Mouse (Mus musculus) erythroblast, embryonic 14.5 days (primary cell): Measurements from ENCODE around the gene Scamp2. TPM values are rescaled to one million over a fixed set of nuclear protein-coding genes. Genes with fewer than 3 reads are reported as not detected.

Experiments
- H3K27me3 ChIP-seq: 2 replicates; pipeline ENCODE4 v1.6.1; 2012; ENCODE audit warnings: inconsistent platforms; ENCODE audit not compliant: control insufficient read depth
- H3K36me3 ChIP-seq: 2 replicates; pipeline ENCODE4 v1.6.1; 2012; ENCODE audit warnings: mild to moderate bottlenecking, inconsistent platforms; ENCODE audit not compliant: control insufficient read depth
- H3K4me1 ChIP-seq: 2 replicates; pipeline ENCODE4 v1.6.1; 2012; ENCODE audit warnings: inconsistent platforms; ENCODE audit not compliant: control insufficient read depth
- H3K4me3 ChIP-seq: replicated peaks from 2 replicates; pipeline ENCODE3; 2012; ENCODE audit warnings: moderate library complexity, mild to moderate bottlenecking, inconsistent platforms
- H3K9me3 ChIP-seq: 2 replicates; pipeline ENCODE4 v1.6.1; 2012; ENCODE audit warnings: low read length, inconsistent platforms, mixed read lengths; ENCODE audit not compliant: control insufficient read depth
- GATA1 ChIP-seq: IDR thresholded peaks from 2 replicates; pipeline ENCODE4 v1.6.1; 2012; ENCODE audit warnings: low read length, inconsistent platforms, mixed read lengths
- TAL1 ChIP-seq: IDR thresholded peaks from 3 replicates; pipeline ENCODE4 v1.6.1; 2012; ENCODE audit warnings: low read length, inconsistent platforms, mixed read lengths
- polyA plus RNA-seq: library from polyadenylated mRNA; stranded (reverse); fragments of >175 nt; gene quantifications from 2 replicates; pipeline ENCODE4 v1.2.3, GENCODE M21; 2012

Gene Scamp2
- polyA plus RNA-seq, 1 experiment = 0.38 TPM

DNA sequence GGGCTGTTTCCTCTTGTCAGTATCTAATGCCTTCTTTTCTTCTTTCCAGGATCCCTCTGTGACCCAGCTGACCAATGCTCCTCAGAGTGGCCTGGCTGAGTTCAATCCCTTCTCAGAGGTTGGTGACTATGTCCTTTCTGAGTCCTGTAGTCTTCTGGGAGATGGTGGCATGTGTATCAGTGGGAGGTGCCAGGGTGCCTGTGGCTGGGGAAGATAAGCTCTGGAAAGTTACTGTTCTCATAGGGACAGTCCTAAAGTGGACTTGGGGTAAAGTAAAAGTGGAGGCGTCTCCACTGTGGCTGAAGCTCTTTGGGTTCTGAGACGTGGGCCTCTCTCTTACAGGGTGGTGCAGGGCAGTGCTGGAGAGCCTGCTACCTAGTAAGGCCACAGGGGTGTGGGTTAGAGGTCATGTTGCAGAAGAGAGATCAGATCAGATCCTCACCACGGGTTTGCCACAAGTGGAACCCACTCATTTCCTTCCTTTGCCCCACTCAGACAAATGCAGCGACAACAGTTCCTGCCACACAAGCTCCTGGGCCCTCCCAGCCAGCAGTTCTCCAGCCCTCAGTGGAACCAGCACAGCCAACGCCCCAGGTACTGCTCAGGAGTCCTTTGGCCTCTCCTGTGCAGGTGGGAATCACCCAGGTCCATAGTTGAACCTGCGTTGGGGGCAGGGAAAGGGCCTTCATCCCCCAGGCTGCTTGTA, 16.6 kb downstream of the Scamp2 start:
- H3K36me3 ChIP-seq = peaks cover 54% of the 10 kb centered on the region
- no peaks in the 10 kb centered on the region for H3K9me3 ChIP-seq
- H3K27me3 ChIP-seq = no peaks in the 10 kb centered on the region
- peak overlapping the region; percentile 17 for H3K4me3 ChIP-seq
- TF ChIP-seq TAL1 = peak; percentile 20; the same call in 1 of the 3 replicates
- peak; percentile 20; the same call in 1 of the 2 replicates for TF ChIP-seq GATA1
- peaks cover 41% of the 10 kb centered on the region for H3K4me1 ChIP-seq

DNA sequence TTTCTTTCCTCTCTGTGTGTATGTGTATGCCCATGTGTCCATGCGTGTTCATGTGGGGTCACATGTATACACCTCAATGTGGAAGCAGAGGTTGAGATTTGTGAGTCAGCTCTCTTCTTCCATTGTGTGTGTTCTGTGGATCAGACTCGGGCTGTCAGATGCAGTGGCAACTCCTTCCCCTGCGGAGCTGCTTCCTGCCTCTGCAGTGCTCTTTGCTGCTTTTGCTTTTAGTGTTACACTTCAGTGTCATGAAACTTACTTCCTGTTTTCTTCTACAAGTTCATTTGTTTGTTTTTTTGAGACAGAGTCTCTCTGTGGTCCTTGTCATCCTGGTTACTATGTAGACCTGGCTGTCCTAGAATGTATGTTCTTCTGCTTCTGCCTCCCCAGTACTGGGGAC, 24.2 kb downstream of the Scamp2 start:
- Histone ChIP-seq H3K36me3 (peaks cover 60% of the 10 kb centered on the region), H3K27me3 (no peaks in the 10 kb centered on the region), H3K4me3 (no peak overlapping the region), H3K9me3 (no peaks in the 10 kb centered on the region), H3K4me1 (peaks cover 16% of the 10 kb centered on the region)
- TF ChIP-seq TAL1 = no peak
- no peak for TF ChIP-seq GATA1

DNA sequence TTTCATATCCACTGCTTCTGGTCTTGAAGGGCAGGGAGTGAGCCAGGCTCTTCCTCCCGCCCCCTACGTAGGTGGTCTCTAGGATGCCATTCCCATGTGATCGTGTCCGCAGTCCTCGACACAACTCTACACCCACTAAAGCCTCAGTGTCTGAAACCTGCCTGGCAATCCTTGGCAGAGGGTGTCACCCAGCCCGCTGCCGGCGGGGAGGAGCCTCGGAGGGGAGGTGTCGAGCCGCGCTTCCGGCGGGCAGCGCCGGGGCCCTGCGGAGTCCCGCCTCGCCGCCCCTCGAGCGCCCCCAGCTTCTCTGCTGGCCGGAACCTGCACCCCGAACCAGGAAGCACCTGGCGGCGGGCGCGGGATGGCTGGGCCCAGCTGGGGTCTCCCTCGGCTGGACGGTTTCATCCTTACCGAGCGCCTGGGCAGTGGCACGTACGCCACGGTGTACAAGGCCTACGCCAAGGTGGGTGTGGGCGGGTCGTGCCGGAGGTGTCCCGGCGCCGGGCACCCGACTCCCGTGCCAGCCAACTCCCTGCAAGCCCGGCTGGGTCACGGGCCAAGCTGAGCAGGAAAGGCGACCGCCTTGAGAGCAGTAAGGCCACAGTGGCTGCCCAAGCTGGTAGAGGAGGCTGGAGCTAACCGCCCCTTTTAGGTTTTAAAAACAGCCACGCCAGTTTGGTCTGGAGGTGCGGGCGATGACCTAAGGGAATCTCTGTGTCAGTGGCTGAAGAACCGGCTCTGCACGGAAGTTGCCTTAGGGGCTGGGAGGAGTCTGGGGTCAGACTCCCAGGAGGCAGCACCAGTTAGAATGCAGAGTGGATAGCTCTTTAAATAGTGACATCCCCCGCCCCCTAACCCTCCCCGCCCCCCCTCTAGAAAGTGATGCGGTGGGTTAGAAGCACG, 28.7 kb downstream of the Scamp2 start, which contains the start of gene Ulk3:
TSS of gene Ulk3 (plus strand) at position 229 of the 903 bp plus-strand sequence.
- peaks cover 28% of the 10 kb centered on the region for H3K4me1 ChIP-seq
- H3K27me3 ChIP-seq = no peaks in the 10 kb centered on the region
- peaks cover 29% of the 10 kb centered on the region for H3K36me3 ChIP-seq
- H3K9me3 ChIP-seq = no peaks in the 10 kb centered on the region
- H3K4me3 ChIP-seq = peak within 1 kb of the TSS; percentile 82
- TF ChIP-seq GATA1 (no peak), TAL1 (no peak)

DNA sequence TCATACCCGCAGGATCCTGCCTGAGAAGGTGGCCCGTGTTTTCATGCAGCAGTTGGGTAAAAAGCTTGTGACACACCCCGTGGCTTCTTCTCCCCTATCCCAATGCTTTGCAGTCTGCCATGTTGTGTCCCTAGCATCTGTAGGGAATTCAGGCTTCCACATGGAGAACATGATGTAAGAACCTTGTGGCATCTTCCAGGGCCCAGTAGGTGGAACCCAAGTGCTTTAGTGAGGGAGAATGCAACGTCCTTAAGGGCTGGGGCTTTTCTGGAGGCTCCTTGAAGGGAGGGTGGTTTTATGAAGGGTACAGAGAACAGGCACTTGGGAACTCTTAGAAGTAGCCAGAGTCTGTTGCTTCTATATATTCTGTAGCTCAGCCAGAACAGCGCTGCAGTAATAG, 30.0 kb downstream of the Scamp2 start:
- peaks cover 25% of the 10 kb centered on the region for H3K36me3 ChIP-seq
- H3K4me3 ChIP-seq = no peak overlapping the region
- no peaks in the 10 kb centered on the region for H3K27me3 ChIP-seq
- H3K9me3 ChIP-seq = no peaks in the 10 kb centered on the region
- peaks cover 28% of the 10 kb centered on the region for H3K4me1 ChIP-seq
- TF ChIP-seq TAL1 (no peak), GATA1 (no peak)

DNA sequence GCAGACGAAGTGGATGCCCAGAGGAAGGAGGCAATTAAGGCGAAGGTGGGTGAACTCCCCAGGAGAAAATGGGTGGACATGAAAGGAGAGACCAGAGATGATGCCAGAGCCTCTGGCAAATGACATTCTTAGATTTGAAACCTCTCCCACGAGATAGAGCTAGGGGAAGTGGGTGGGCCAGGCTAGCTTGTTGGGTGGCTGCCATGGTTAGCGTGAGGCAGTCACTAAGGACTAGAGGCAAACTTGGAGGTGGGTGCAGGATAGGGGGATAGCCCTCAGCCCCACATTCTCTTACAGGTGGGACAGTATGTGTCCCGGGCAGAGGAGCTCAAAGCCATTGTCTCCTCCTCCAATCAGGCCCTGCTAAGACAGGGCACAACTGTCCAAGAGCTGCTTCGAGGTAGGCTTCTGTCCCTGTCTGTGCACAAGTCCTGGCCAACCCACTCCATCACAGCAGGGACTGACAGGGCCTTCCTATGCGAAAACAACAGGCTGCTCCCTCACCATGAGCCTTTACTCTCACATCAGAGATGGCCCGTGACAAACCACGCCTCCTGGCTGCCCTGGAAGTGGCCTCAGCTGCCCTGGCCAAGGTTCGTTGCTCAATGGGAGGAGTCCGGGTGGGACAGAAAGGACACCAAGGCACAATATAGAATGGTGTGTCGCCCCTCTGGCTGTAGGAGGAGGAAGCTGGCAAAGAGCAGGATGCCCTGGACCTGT, 32.9 kb downstream of the Scamp2 start:
- Histone ChIP-seq H3K36me3 (peaks cover 14% of the 10 kb centered on the region), H3K4me1 (peaks cover 25% of the 10 kb centered on the region), H3K27me3 (no peaks in the 10 kb centered on the region; the same call in 1 of the 2 replicates), H3K4me3 (no peak overlapping the region), H3K9me3 (no peaks in the 10 kb centered on the region)
- no peak for TF ChIP-seq TAL1
- TF ChIP-seq GATA1 = no peak

DNA sequence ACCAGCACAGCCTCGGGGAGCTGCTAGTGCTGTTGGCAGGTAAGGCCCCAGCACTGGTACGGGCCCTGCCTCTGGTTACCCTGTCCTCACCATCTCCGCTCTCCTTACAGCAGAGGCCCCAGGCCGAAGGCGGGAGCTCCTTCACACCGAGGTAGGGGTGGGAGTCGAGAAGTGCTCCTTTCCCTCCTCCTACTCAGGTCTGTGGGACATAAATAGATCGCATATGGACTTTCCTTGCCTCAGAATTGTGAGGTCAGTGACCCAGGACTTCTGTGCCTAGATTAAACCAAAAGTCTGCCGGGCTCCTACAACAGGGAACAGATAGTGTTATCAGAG, 33.4 kb downstream of the Scamp2 start:
- peaks cover 14% of the 10 kb centered on the region for H3K36me3 ChIP-seq
- H3K9me3 ChIP-seq = no peaks in the 10 kb centered on the region
- peaks cover 20% of the 10 kb centered on the region for H3K4me1 ChIP-seq
- no peaks in the 10 kb centered on the region; the same call in 1 of the 2 replicates for H3K27me3 ChIP-seq
- TF ChIP-seq TAL1 = no peak
- TF ChIP-seq GATA1 = no peak
- H3K4me3 ChIP-seq = no peak overlapping the region

DNA sequence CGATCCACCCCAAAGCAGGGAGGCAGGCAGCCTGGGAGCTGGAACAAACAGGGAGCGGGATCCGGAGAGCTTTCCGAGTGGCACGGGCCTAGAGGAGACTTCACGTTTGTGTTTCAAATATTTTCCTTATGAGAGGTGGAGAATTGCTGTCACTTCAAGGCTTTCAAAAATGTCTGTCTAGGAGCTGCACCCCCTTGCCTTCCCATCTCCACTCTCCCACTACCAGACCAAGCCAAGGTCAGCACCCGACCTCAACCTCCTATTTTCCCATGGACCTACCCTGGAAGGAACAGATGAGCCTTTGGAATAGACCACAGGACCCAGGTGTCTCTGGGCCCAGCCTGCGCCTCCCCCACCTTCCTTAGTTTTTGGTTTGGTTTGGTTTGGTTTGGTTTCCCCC, 36.5 kb downstream of the Scamp2 start:
- peaks cover 14% of the 10 kb centered on the region for H3K36me3 ChIP-seq
- TF ChIP-seq TAL1 (no peak), GATA1 (no peak)
- H3K27me3 ChIP-seq = peaks cover 5% of the 10 kb centered on the region
- H3K9me3 ChIP-seq = no peaks in the 10 kb centered on the region
- peaks cover 20% of the 10 kb centered on the region for H3K4me1 ChIP-seq
- no peak overlapping the region for H3K4me3 ChIP-seq

DNA sequence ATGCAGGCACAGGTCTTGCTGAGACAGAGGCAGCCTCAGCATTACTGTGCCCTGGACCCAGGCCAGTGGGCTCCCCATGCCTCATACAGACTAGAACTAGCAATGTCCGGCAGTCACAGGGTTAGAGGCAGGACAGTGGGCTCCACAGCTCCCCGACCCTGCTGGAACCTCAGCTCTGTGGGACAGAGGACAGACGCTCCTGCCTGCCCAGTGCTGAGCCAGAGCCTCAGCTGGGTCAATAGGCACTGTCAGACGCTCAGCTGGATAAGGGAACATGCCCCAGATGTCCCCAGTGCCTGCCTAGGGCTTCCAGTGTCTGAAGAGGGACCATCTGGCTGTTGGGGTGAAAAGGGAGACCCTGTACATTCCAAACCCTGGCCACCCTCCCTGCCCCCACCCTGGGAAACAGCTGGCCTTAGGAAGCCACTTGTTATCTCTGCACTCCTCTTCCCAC, 37.2 kb downstream of the Scamp2 start:
- H3K9me3 ChIP-seq = no peaks in the 10 kb centered on the region
- H3K4me3 ChIP-seq = no peak overlapping the region
- TF ChIP-seq TAL1 = no peak; the same call in 2 of the 3 replicates
- TF ChIP-seq GATA1 = no peak
- peaks cover 7% of the 10 kb centered on the region for H3K27me3 ChIP-seq
- peaks cover 20% of the 10 kb centered on the region for H3K4me1 ChIP-seq
- peaks cover 12% of the 10 kb centered on the region for H3K36me3 ChIP-seq
